Mouse (Mus musculus) heart, embryonic 12.5 days (tissue): ENCODE results near the gene Trim41. TPM values are rescaled to one million over a fixed set of nuclear protein-coding genes. Genes with fewer than 3 reads are reported as not detected.

Experiments
- ATAC-seq: fragments of 200-750 bp; cut with Nextera tagmentation; 2 replicates; pipeline ENCODE4 v1.8.0; 2017; ENCODE audit warnings: moderate TSS enrichment, moderate library complexity; ENCODE audit not compliant: insufficient number of reproducible peaks, low FRiP score
- H3K27ac ChIP-seq: fragments of 300-500 bp; sonication (generic); 2 replicates; pipeline ENCODE4 v1.5.1; 2016; ENCODE audit warnings: mild to moderate bottlenecking, moderate library complexity; ENCODE audit not compliant: poor library complexity, severe bottlenecking
- H3K27me3 ChIP-seq: fragments of 300-500 bp; sonication (generic); replicated peaks from 2 replicates; pipeline ENCODE4 v1.6.1; 2016; ENCODE audit warnings: mild to moderate bottlenecking, moderate library complexity
- H3K36me3 ChIP-seq: fragments of 300-500 bp; sonication (generic); 2 replicates; pipeline ENCODE4 v1.6.1; 2016; ENCODE audit warnings: mild to moderate bottlenecking, moderate library complexity
- H3K4me1 ChIP-seq: fragments of 300-500 bp; sonication (generic); replicated peaks from 2 replicates; pipeline ENCODE4 v1.6.1; 2016; ENCODE audit warnings: mild to moderate bottlenecking
- H3K4me2 ChIP-seq: fragments of 300-500 bp; sonication (generic); 2 replicates; pipeline ENCODE4 v1.6.1; 2016; ENCODE audit warnings: mild to moderate bottlenecking, moderate library complexity
- H3K4me3 ChIP-seq: fragments of 300-500 bp; sonication (generic); 2 replicates; pipeline ENCODE4 v1.5.1; 2016; ENCODE audit warnings: mild to moderate bottlenecking
- H3K9ac ChIP-seq: fragments of 300-500 bp; sonication (generic); 2 replicates; pipeline ENCODE4 v1.6.1; 2016; ENCODE audit warnings: mild to moderate bottlenecking, moderate library complexity
- H3K9me3 ChIP-seq: fragments of 300-500 bp; sonication (generic); replicated peaks from 2 replicates; pipeline ENCODE4 v1.6.1; 2016; ENCODE audit warnings: mild to moderate bottlenecking, moderate library complexity
- WGBS: fragments of 180-500 bp; shearing (Covaris S2); methylation state at CpG from one replicate; pipeline ENCODE4 v1.1.7; 2016; 5-methylcytosine and 5-hydroxymethylcytosine counted together
- polyA plus RNA-seq: library from polyadenylated mRNA; unstranded; fragments of >200 nt; fragmentation: Nextera tagmentation; extraction: Ambion mirVana; gene quantifications from 2 replicates; pipeline ENCODE4 v1.2.1, GENCODE M21; 2016

Gene Trim41
- polyA plus RNA-seq, 1 experiment from 2014 or later, result 4.4 TPM

GRCm38 (mm10) chr11:48788311-48789089 lies 28.7 kb downstream of the Trim41 start:
- ATAC-seq, result 0 out of 2 replicates have a peak, but pooled peaks have one; percentile 54
- 5% methylated on average over 16 of the region's 16 CpGs for WGBS

GRCm38 (mm10) chr11:48787455-48788211 lies 29.5 kb downstream of the Trim41 start:
- ATAC-seq, result peak; percentile 69
- WGBS, result 46% methylated on average over 10 of the region's 10 CpGs
- Histone ChIP-seq H3K9me3 (no peaks in the 10 kb centered on the region), H3K27me3 (no peaks in the 10 kb centered on the region), H3K4me2 (peak overlapping the region; percentile 60), H3K36me3 (no peaks in the 10 kb centered on the region), H3K9ac (no peak overlapping the region), H3K27ac (no peak overlapping the region), H3K4me1 (peaks cover 4% of the 10 kb centered on the region; the same call in 1 of the 2 replicates), H3K4me3 (peak overlapping the region; percentile 44; the same call in 1 of the 2 replicates)

More at GRCm38 (mm10) chr11:48788311-48789089, 28.7 kb downstream of the Trim41 start:
- Histone ChIP-seq H3K27ac (no peak overlapping the region), H3K4me2 (peak overlapping the region; percentile 60), H3K4me3 (peak overlapping the region; percentile 44), H3K27me3 (no peaks in the 10 kb centered on the region), H3K4me1 (peaks cover 4% of the 10 kb centered on the region; the same call in 1 of the 2 replicates), H3K36me3 (no peaks in the 10 kb centered on the region), H3K9me3 (no peaks in the 10 kb centered on the region), H3K9ac (peak overlapping the region; percentile 60)

- H3K4me2 ChIP-seq, result no peak overlapping the region
- no peaks in the 10 kb centered on the region for H3K27me3 ChIP-seq
- H3K9ac ChIP-seq, result no peak overlapping the region
- no peaks in the 10 kb centered on the region for H3K9me3 ChIP-seq
- H3K27ac ChIP-seq, result no peak overlapping the region
- no peaks in the 10 kb centered on the region for H3K36me3 ChIP-seq
- 74% methylated on average over 4 of the region's 4 CpGs for WGBS
- ATAC-seq, result no peak
- H3K4me3 ChIP-seq, result no peak overlapping the region
- no peaks in the 10 kb centered on the region for H3K4me1 ChIP-seq
Measured at GRCm38 (mm10) chr11:48782243-48782642, 34.9 kb downstream of the Trim41 start.

GRCm38 (mm10) chr11:48779450-48779849 lies 37.7 kb downstream of the Trim41 start:
- H3K9ac ChIP-seq, result no peak overlapping the region
- H3K4me2 ChIP-seq, result no peak overlapping the region
- H3K9me3 ChIP-seq, result no peaks in the 10 kb centered on the region
- WGBS, result 29% methylated on average over 7 of the region's 7 CpGs
- H3K27me3 ChIP-seq, result no peaks in the 10 kb centered on the region
- H3K36me3 ChIP-seq, result no peaks in the 10 kb centered on the region
- no peaks in the 10 kb centered on the region; the same call in 1 of the 2 replicates for H3K4me1 ChIP-seq
- no peak for ATAC-seq
- H3K4me3 ChIP-seq, result no peak overlapping the region
- no peak overlapping the region for H3K27ac ChIP-seq

GRCm38 (mm10) chr11:48777303-48777702 lies 39.9 kb downstream of the Trim41 start:
- WGBS, result 84% methylated on average over 9 of the region's 9 CpGs
- Histone ChIP-seq H3K27me3 (no peaks in the 10 kb centered on the region), H3K27ac (no peak overlapping the region), H3K4me1 (no peaks in the 10 kb centered on the region; the same call in 1 of the 2 replicates), H3K36me3 (no peaks in the 10 kb centered on the region), H3K4me3 (no peak overlapping the region), H3K4me2 (no peak overlapping the region), H3K9ac (no peak overlapping the region), H3K9me3 (no peaks in the 10 kb centered on the region)
- ATAC-seq, result no peak

GRCm38 (mm10) chr11:48776664-48777063 lies 40.5 kb downstream of the Trim41 start:
- H3K27me3 ChIP-seq, result no peaks in the 10 kb centered on the region
- H3K27ac ChIP-seq, result no peak overlapping the region
- H3K4me3 ChIP-seq, result no peak overlapping the region
- WGBS, result 45% methylated on average over 9 of the region's 9 CpGs
- no peak for ATAC-seq
- no peak overlapping the region for H3K9ac ChIP-seq
- no peaks in the 10 kb centered on the region; the same call in 1 of the 2 replicates for H3K4me1 ChIP-seq
- H3K4me2 ChIP-seq, result no peak overlapping the region
- H3K9me3 ChIP-seq, result no peaks in the 10 kb centered on the region
- no peaks in the 10 kb centered on the region for H3K36me3 ChIP-seq

GRCm38 (mm10) chr11:48775483-48775882 lies 41.7 kb downstream of the Trim41 start:
- no peak overlapping the region for H3K4me2 ChIP-seq

GRCm38 (mm10) chr11:48774443-48775298 lies 42.5 kb downstream of the Trim41 start:
- Histone ChIP-seq H3K4me3 (no peak overlapping the region), H3K27me3 (no peaks in the 10 kb centered on the region), H3K36me3 (no peaks in the 10 kb centered on the region), H3K27ac (no peak overlapping the region), H3K9ac (no peak overlapping the region), H3K9me3 (no peaks in the 10 kb centered on the region), H3K4me2 (peak overlapping the region; percentile 36; the same call in 1 of the 2 replicates), H3K4me1 (no peaks in the 10 kb centered on the region; the same call in 1 of the 2 replicates)
- WGBS, result 39% methylated on average over 17 of the region's 17 CpGs
- ATAC-seq, result no peak

More at GRCm38 (mm10) chr11:48775483-48775882, 41.7 kb downstream of the Trim41 start:
- Histone ChIP-seq H3K27ac (no peak overlapping the region), H3K4me1 (no peaks in the 10 kb centered on the region; the same call in 1 of the 2 replicates), H3K9me3 (no peaks in the 10 kb centered on the region), H3K4me3 (no peak overlapping the region), H3K9ac (no peak overlapping the region), H3K27me3 (no peaks in the 10 kb centered on the region), H3K36me3 (no peaks in the 10 kb centered on the region)
- 2% methylated on average over 7 of the region's 7 CpGs for WGBS
- no peak for ATAC-seq

GRCm38 (mm10) chr11:48771691-48772090 lies 45.5 kb downstream of the Trim41 start:
- no peak overlapping the region for H3K9ac ChIP-seq
- 9% methylated on average over 2 of the region's 2 CpGs for WGBS
- H3K9me3 ChIP-seq, result no peaks in the 10 kb centered on the region
- no peak for ATAC-seq
- H3K27ac ChIP-seq, result no peak overlapping the region
- H3K36me3 ChIP-seq, result no peaks in the 10 kb centered on the region
- no peak overlapping the region for H3K4me2 ChIP-seq
- H3K4me1 ChIP-seq, result no peaks in the 10 kb centered on the region; the same call in 1 of the 2 replicates
- no peaks in the 10 kb centered on the region for H3K27me3 ChIP-seq
- no peak overlapping the region for H3K4me3 ChIP-seq

- Histone ChIP-seq H3K27ac (no peak overlapping the region), H3K4me1 (no peaks in the 10 kb centered on the region), H3K9ac (no peak overlapping the region), H3K4me3 (no peak overlapping the region), H3K27me3 (no peaks in the 10 kb centered on the region), H3K36me3 (no peaks in the 10 kb centered on the region), H3K4me2 (no peak overlapping the region), H3K9me3 (no peaks in the 10 kb centered on the region)
- WGBS, result 80% methylated on average over 14 of the region's 14 CpGs
- no peak for ATAC-seq
Measured at GRCm38 (mm10) chr11:48767195-48767876, 49.8 kb downstream of the Trim41 start.
